Mouse (Mus musculus) urinary bladder, postnatal 36 days (tissue): ENCODE results near the gene Cmtm2b.
"Not testable (repeated sequence)": the region's sequence is repeated elsewhere in the genome, so short reads cannot be mapped to it uniquely, and the experiment has no call there.

Experiments used
- DNase-seq, 2 experiments: peaks; one replicate each; pipeline ENCODE4 v3.0.0; 2022; ENCODE audit warnings: low spot score in 2 of 2, mixed read lengths in 1 of 2

Cmtm2b gene

DNA sequence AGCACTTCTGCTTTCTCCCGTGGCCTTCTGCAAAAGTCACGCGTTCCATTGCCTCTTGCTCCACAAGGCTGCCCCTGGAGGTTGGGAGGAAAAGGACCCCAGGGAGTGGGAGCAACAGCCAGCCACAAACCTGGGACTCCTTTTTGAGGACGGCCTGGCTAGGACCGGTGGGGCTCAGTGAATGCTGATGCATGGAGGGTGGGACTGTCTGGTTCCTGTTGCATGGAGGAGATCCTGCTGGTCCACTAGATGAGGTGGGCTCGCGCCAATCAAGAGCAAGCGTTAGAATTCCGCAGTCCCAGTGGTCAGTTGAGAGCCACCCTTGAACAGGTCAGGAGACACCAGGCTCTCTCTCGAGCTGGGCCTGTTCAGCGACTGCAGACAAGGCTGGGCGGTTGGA is at the start of gene Cmtm2b:
Cmtm2b (plus strand) TSS at position 301 of the 400 bp plus-strand sequence.
- not testable (repeated sequence) for DNase-seq

- not testable (repeated sequence) for DNase-seq
Measured at GRCm38 (mm10) chr8:104293081-104293480, 28.9 kb upstream of the Cmtm2b start, which contains the start of gene Cmtm2a. TSS of gene Cmtm2a (minus strand) at chr8:104293181.

- no peak for DNase-seq
Measured at GRCm38 (mm10) chr8:104294396-104294795, 27.6 kb upstream of the Cmtm2b start.

DNA sequence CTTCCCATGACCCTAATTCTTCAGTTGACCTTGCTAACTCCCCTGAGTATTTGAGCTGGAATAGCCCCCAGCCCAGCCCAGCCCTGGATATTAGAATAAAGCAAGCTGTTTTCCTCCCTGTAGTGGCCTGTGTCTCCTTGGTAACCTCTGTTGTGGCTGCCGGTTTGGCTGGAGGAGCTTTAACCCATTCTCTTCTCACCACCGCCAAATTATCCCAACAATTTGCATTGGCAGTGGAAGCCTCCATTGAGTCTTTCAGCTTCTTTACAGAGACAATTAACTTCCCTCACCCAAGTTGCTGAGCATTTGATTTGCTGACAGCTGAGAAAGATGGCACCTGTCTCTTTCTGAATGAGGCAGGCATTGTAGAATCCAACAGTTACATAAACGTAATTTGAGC is 20.5 kb upstream of the Cmtm2b start:
- DNase-seq: not testable (repeated sequence)

DNA sequence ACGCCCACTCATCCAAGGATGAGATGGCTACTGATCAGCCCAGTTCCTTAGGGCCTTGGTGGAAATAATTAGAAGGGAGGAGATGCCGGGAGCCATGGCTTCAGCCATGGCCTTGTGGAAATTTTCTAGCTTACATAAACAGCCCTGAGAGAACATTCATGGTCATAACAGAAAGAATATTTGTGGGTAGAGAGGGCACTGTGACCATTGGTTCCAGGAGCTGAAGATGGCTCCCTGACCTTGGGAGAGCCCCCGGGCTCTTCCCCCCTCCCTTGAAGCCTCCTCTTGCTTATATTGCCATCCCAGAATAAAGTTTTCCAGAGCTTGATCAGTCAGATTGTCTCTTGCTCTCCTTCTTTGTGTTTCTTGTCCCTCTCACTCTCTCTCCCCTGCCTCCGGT is 19.5 kb upstream of the Cmtm2b start:
- DNase-seq: not testable (repeated sequence)

DNA sequence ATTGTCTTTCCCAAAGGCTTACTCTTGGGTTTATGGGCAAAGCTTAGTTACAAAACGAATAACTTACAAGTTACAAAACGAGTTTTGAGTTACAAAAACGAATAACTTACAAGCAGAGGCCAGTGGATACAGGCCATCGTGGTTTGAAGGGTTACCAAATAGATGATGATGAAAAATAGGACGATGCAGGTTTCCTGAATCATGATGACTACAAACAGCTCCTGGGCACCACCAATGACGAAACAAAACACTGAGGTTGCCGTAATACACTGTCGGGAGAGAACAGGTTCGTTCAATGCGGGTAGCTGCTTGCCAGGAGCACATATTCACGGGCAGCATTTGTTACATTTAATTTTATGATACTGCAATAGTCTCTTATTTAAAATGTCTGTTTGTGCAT is 17.1 kb upstream of the Cmtm2b start:
- DNase-seq: no peak

DNA sequence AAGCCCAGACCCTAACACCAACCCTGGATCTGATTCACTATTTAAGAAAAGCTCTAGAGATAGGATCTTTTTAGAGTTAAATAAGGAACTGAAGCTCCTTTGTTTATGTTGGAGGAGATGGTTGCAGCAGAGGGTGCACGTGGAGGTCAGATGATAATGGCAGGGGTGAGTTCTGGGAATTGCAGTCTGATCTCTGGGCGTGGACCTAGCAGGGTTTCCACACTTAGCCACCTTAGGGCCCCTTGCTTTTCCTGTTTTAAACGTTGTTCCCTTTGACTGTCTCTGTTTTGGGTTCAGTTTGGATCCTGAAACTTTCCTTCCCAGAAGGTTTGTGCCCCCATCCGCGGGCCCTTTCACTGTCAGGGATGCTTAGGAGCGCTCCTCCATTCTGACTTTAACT is 13.7 kb upstream of the Cmtm2b start:
- DNase-seq: not testable (repeated sequence)

DNA sequence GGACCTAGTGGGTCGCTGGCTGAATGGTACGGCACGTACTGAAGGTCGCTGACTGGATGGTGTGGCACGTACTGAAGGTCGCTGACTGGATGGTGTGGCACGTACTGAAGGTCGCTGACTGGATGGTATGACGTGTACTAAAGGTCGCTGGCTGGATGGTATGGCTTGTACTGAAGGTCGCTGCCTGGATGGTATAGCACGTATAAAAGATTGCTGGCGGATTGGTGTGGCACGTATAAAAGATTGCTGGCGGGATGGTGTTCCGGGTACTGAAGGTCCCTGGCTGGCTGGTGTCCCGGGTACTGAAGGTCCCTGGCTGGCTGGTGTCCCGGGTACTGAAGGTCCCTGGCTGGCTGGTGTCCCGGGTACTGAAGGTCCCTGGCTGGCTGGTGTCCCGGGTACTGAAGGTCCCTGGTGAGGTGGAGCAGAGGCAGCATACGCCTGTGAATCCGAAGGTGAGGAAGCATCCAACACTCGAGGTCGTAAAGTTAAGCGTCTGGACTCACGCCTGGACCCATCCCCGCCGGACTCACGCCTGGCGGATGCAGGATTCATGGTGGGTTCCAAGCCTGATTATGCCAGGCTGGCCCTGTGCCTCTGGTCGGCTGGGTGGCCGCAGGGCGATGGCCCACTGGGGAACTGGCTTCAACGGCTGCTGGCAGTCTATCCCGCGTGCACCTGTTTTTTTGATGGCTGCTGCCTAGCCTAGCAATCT is 12.4 kb upstream of the Cmtm2b start, which contains the start of the genes Gm45711 and Cmtm1:
Gm45711 (minus strand) TSS at position 641 of the 715 bp plus-strand sequence.
Cmtm1 (minus strand) TSS at position 705 of the 715 bp plus-strand sequence.
- DNase-seq: not testable (repeated sequence)

GRCm38 (mm10) chr8:104312023-104312422 is 10.0 kb upstream of the Cmtm2b start:
- not testable (repeated sequence) for DNase-seq

GRCm38 (mm10) chr8:104313311-104313710 is 8.7 kb upstream of the Cmtm2b start:
- DNase-seq: no peak

GRCm38 (mm10) chr8:104321267-104321666 is 763 bp upstream of the Cmtm2b start, which contains the start of gene Gm11020:
TSS of gene Gm11020 (plus strand) at chr8:104321567.
- not testable (repeated sequence) for DNase-seq

DNA sequence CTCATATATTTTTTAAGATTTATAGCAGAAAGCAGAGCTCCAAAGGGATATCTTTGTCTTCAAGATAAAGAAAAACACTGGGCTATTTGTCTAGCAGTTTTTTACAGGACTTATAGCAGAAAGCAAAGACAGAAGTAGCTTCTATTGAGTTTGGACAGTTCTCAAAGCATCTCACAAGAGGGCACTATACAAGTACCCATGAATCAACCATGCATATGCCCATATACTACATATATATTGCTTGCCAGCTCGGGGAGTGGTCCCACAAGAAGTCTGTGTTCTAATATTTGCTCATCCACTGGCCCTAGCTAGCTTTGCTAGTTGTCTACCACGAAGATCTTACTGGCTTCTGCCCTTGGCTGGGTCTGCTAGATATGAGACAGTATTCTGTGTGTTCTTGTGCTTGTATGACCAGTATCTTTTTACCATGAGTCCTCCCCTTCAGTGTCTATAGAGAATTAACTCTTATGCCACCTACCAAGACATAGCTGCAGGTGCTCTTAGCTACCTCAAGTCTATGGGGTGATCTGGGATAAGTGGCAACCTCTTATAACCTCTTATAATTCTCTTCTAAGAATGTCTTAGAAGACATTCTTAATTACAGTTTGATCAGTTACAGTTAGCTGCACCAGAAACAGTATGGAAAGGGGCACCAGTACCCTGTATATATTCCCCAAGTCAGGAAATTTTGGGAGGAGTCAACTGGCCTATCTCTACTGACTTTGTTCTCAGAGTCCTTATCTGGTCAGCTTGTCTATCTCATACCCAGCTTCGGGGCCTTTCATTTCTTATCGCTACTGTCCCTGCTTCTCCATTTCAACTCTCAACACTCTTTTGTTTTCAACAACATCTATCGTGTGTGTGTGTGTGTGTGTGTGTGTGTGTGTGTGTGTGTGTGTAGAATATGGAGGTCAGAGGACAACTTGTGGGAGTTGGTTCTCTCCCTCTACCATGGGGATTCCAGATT is 10.9 kb downstream of the Cmtm2b start:
- no peak for DNase-seq

DNA sequence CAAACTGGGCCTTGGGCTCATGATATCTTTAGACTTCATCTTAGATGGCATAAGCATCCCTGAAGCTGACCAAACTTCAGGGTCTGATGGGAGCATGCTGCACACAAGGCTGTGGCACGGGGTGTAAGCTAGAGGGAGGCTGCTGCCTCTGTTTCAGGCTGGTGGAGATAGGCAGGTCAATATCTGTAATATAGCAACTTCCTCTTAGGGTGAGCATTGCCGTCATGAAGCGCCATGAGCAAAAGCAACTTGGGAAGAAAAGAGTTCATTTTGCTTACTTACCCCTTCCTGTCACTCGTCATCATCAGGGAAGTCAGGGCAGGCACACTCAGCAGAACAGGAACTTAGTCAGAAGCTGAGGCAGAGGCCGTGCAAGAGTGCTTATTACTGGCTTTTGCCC is 11.8 kb downstream of the Cmtm2b start:
- DNase-seq: no peak

DNA sequence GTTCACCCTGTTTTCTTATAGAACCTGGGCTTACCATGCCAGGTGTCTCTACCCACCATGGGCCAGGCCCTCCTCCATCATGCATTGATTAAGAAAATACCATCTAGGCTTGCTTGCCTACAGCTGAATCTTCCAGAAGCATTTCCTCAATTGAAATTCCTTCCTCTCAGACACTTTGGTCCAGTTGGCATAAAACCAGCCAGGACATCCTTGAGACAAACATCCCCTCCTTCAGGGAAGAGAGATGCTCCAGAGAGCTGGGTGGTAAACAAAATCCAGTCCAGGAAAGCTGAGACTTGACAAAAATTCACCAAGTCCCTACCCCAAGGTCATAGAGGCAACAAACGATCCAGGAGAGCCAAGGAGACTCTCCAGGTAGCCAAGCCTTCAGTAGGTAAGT is 12.2 kb downstream of the Cmtm2b start:
- DNase-seq: no peak

DNA sequence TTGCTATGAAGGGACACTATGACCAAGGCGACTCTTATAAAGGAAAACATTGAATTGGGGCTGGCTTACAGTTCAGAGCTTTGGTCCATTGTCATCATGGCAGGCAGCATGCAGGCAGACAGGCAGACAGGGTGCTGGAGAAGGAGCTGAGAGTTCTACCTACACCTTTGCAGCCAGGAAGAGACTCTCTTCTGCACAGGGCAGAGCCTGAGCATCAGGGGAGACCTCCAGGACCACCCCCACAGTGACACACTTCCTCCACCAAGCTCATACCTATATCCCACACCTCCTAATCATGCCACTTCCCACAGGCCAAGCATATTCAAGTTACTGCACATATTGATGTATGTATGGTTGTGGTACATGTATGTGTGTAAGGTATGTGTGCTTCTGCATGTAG is 14.8 kb downstream of the Cmtm2b start:
- DNase-seq: no peak

- no peak for DNase-seq
Measured at GRCm38 (mm10) chr8:104337890-104338289, 15.9 kb downstream of the Cmtm2b start.

- peak; percentile 20 to 27 for DNase-seq
Measured at GRCm38 (mm10) chr8:104339229-104339982, 17.4 kb downstream of the Cmtm2b start, which contains the start of gene Cmtm3. TSS of gene Cmtm3 (plus strand) at chr8:104339410.

GRCm38 (mm10) chr8:104339983-104340232 is 17.9 kb downstream of the Cmtm2b start:
- no peak for DNase-seq

GRCm38 (mm10) chr8:104340233-104341105 is 18.4 kb downstream of the Cmtm2b start:
- DNase-seq: peak; percentile 59 to 76

- peak; percentile 43 to 74 for DNase-seq
Measured at GRCm38 (mm10) chr8:104341106-104341561, 19.1 kb downstream of the Cmtm2b start.

DNA sequence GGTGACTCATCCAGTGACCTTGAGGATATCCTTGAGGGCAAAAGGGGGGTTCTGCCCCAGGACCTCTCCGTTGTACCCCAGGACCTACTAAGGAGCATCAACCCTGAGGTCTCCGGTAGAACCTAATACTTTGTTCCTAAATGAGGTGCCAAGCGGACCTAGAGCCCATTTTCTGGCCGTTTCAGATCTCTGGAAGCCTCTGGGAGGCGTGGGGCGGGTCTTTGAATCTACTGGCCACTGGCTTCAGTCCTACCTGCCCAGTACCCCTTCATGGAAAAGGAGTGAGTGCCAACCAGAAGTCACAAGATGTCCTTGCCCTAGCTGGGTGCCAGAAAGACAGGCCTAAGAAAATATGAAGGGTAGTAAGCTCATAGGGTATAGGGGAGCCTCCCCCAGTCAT is 19.6 kb downstream of the Cmtm2b start:
- no peak for DNase-seq
